Mouse (Mus musculus) stomach, postnatal 0 days (tissue): ENCODE data around the gene Fam171a2. TPM values are rescaled to one million over a fixed set of nuclear protein-coding genes. Genes with fewer than 3 reads are reported as not detected.
"Not testable (repeated sequence)": the region's sequence is repeated elsewhere in the genome, so short reads cannot be mapped to it uniquely, and the experiment has no call there.

Experiments
- ATAC-seq: fragments of 200-750 bp; cut with Nextera tagmentation; 2 replicates; pipeline ENCODE4 v1.8.0; 2017; ENCODE audit not compliant: low FRiP score, low TSS enrichment
- DNase-seq: peaks from one replicate; pipeline ENCODE4 v3.0.0-alpha.2; 2016; ENCODE audit warnings: low spot score
- H3K27ac ChIP-seq: fragments of 300-500 bp; sonication (generic); replicated peaks from 2 replicates; pipeline ENCODE4 v1.5.1; 2014; ENCODE audit warnings: mild to moderate bottlenecking, control low read depth
- H3K27me3 ChIP-seq: fragments of 300-500 bp; sonication (generic); 2 replicates; pipeline ENCODE4 v1.6.1; 2014; ENCODE audit warnings: low read length; ENCODE audit not compliant: control insufficient read depth, insufficient read depth
- H3K36me3 ChIP-seq: fragments of 300-500 bp; sonication (generic); 2 replicates; pipeline ENCODE4 v1.6.1; 2014; ENCODE audit warnings: low read length, mixed read lengths; ENCODE audit not compliant: control insufficient read depth, insufficient read depth
- H3K4me1 ChIP-seq: fragments of 300-500 bp; sonication (generic); replicated peaks from 2 replicates; pipeline ENCODE4 v1.6.1; 2014; ENCODE audit warnings: antibody characterized with exemption; ENCODE audit not compliant: control insufficient read depth, insufficient read depth
- H3K4me2 ChIP-seq: fragments of 300-500 bp; sonication (generic); replicated peaks from 2 replicates; pipeline ENCODE4 v1.6.1; 2014; ENCODE audit warnings: low read depth, mild to moderate bottlenecking, control low read depth, moderate library complexity
- H3K4me3 ChIP-seq: fragments of 300-500 bp; sonication (generic); 2 replicates; pipeline ENCODE4 v1.5.1; 2014; ENCODE audit warnings: low read depth, low read length, control low read depth
- H3K9ac ChIP-seq: fragments of 300-500 bp; sonication (generic); 2 replicates; pipeline ENCODE4 v1.6.1; 2014; ENCODE audit warnings: mild to moderate bottlenecking, low read length, control low read depth, mixed read lengths
- H3K9me3 ChIP-seq: fragments of 300-500 bp; sonication (generic); 2 replicates; pipeline ENCODE4 v1.6.1; 2016; ENCODE audit warnings: low read length; ENCODE audit not compliant: control insufficient read depth
- CTCF ChIP-seq: IDR thresholded peaks from 2 replicates; pipeline ENCODE4 v1.5.1; 2016; ENCODE audit warnings: antibody characterized with exemption, low read depth, mild to moderate bottlenecking, moderate library complexity
- EP300 ChIP-seq: optimal IDR thresholded peaks from 2 replicates; pipeline ENCODE3; 2016; ENCODE audit warnings: antibody characterized with exemption
- WGBS: fragments of 180-500 bp; shearing (Covaris S2); extraction: QIAGEN DNeasy Blood & Tissue Kit; methylation state at CpG from one replicate; pipeline ENCODE4 v1.1.7; 2014; 5-methylcytosine and 5-hydroxymethylcytosine counted together
- microRNA-seq: library from miRNA; unstranded; fragments of <30 nt; microRNA quantifications from one replicate; pipeline ENCODE4, GENCODE M21; 2016
- polyA plus RNA-seq: library from polyadenylated mRNA; unstranded; fragments of >200 nt; fragmentation: Nextera tagmentation; extraction: Ambion mirVana; gene quantifications from 2 replicates; pipeline ENCODE4 v1.2.1, GENCODE M21; 2015

The Fam171a2 gene
- polyA plus RNA-seq, 1 experiment from 2014 or later, result 2.0 TPM

DNA sequence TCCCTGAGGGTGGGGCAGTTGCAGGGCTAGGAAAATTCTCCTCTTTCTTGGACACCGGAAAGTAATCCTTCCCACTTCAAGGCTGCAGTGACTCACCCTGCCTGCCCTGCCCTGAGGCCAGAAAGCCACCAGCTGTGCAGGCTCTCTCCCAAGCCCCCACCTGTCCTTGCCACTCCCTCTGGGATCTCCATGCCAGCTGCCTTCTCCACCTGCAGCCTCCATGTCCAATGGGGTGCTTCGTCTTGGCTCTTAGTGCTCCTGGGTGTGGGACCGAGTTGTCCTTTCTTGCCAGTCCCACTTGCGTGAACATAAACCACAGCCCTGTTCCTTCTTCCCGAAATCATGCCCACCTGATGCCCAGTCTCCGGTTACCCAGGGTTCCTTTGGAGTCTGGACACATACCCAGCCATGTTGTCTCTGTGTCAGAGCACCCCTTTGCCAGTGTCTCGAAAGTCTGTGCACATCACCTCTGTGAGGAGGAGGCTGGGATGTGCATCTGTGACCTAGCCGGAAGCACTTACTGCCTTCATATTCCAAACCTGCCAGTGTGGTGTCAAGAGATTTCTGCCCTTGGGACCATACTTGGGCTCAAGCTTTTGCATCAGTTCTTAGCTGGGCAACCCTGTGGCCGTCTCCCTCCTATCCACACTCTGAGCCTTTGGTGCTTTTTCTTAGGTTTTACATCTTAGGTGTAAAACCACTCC is 52.9 kb downstream of the Fam171a2 start:
- H3K4me2 ChIP-seq, result no peak overlapping the region
- 67% methylated on average over 9 of the region's 9 CpGs for WGBS

DNA sequence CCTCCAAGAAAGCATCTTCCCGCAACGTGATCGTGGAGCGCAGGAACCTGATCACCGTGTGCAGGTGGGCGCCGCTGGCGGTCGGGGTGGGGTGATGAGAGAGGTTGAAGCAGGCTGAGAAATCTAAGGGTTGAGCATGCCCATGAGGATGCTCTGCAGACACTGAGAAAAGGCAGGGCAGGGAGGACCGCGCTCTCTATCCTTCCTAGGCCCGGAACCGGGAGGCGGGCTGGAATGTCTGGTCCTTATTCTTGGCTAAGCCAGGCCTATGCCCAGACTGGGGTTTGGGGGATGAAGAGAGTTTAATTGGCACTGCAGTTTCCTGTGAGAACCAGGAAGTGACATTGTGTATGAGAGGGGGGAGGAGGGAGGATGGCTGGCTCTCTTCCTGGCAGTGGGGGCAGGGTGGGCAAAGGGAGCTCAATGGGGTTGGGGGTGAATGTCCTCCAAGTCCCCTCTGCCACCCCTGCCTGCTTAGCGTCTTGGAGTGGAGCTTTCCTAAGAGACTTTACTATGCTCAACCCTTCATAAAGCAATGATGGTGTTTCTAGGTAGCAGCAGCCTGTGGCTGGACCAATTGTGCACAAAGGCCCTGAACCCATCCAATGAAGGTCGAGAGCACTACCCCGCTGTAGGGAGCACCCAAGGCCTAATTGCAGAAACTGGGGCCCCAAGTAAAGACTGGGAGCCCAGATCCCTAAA is 53.6 kb downstream of the Fam171a2 start:
- peak overlapping the region; percentile 47 for H3K9ac ChIP-seq
- ATAC-seq (no peak), DNase-seq (no peak)
- TF ChIP-seq EP300, result no peak
- TF ChIP-seq CTCF, result no peak
- H3K4me2 ChIP-seq, result peak overlapping the region; percentile 69
- H3K36me3 ChIP-seq, result no peaks in the 10 kb centered on the region
- peak overlapping the region; percentile 36 for H3K4me3 ChIP-seq
- H3K9me3 ChIP-seq, result no peaks in the 10 kb centered on the region
- WGBS, result 10% methylated on average over 17 of the region's 17 CpGs
- no peaks in the 10 kb centered on the region for H3K27me3 ChIP-seq
- peaks cover 6% of the 10 kb centered on the region; the same call in 1 of the 2 replicates for H3K4me1 ChIP-seq
- H3K27ac ChIP-seq, result 0 out of 2 replicates have a peak overlapping the region, but pooled peaks have one; percentile 20

More for the DNA sequence above, 52.9 kb downstream of the Fam171a2 start:
- no peak overlapping the region for H3K9ac ChIP-seq
- no peak for ATAC-seq
- no peak for DNase-seq
- H3K9me3 ChIP-seq, result no peaks in the 10 kb centered on the region
- TF ChIP-seq EP300 (no peak), CTCF (no peak)
- no peak overlapping the region for H3K4me3 ChIP-seq
- 0 out of 2 replicates have a peak, but pooled peaks cover 3% of the 10 kb centered on the region for H3K27me3 ChIP-seq
- peaks cover 6% of the 10 kb centered on the region; the same call in 1 of the 2 replicates for H3K4me1 ChIP-seq
- no peaks in the 10 kb centered on the region for H3K36me3 ChIP-seq
- no peak overlapping the region for H3K27ac ChIP-seq

DNA sequence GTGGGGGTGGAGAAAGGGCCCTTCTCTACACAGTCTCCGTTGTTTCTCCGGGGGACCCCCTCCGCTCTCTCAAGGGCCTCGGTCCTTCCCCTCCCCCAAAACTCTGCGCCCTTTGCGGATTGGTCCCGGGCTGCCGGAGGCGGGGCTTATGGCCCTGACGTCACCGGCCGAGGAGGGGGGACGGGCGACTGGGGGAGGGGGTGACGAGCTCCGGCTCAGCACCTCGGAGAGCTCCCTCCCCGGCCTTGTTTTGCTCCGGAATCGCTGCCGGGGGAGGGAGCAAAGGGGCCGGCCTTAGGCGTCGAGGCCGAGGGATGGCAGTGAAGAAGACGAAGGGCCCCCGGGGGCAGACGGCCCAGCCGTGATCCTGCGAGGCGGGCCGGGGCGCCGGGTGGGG is 54.2 kb downstream of the Fam171a2 start, which contains the start of gene Rundc3a:
TSS of gene Rundc3a (plus strand) at position 166 of the 397 bp plus-strand sequence.
- 0 out of 2 replicates have a peak within 1 kb of the TSS, but pooled peaks have one; percentile 20 for H3K27ac ChIP-seq
- 1% methylated on average over 34 of the region's 34 CpGs for WGBS
- H3K9ac ChIP-seq, result peak within 1 kb of the TSS; percentile 47
- peaks cover 6% of the 10 kb centered on the region; the same call in 1 of the 2 replicates for H3K4me1 ChIP-seq
- ATAC-seq (peak; percentile 58), DNase-seq (peak; percentile 86)
- no peaks in the 10 kb centered on the region for H3K9me3 ChIP-seq
- H3K36me3 ChIP-seq, result no peaks in the 10 kb centered on the region
- H3K4me2 ChIP-seq, result peak within 1 kb of the TSS; percentile 69
- TF ChIP-seq CTCF, result peak; percentile 25; the same call in 1 of the 2 replicates
- TF ChIP-seq EP300, result no peak
- no peaks in the 10 kb centered on the region for H3K27me3 ChIP-seq
- peak within 1 kb of the TSS; percentile 36 for H3K4me3 ChIP-seq

DNA sequence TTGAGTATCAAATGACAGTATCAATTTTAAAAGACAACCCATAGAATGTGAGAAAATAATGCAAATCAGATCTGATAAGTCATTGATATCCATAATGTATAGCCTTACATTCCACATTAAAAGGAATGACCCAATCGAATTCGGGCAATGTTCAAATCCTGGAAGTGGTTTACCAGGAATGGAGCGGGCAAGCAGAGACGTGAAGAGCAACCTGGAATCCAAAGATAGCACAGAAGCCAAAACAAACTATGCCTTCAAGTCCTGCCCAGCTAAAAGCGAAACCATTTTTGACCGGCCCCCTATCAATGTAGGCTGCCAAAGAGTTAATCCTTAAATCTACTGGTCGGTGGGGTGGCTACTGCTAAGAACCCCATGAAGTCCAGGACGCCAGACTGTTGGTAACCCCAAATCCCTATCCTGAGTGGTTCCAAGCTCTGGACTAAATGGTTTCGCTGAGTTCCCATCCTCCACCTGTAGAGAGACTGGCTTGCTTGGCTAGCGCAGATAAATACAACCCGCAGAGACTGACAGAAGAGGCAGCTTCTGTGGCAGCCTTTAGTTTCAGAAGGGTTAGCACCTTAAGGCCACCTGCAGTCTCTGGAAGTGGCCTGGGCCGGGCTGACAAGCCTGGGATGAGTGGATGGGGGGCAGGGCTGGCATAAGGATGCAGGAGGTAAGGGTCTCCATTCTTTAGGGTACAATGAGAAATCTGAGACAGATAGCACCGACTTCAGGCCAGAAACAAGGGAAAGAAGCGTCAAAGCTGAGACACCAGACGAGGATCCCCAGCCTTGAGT is 54.8 kb downstream of the Fam171a2 start:
- peak overlapping the region; percentile 36 for H3K4me3 ChIP-seq
- ATAC-seq (peak; percentile 47), DNase-seq (no peak)
- peak overlapping the region; percentile 69 for H3K4me2 ChIP-seq
- no peak overlapping the region for H3K27ac ChIP-seq
- H3K9me3 ChIP-seq, result no peaks in the 10 kb centered on the region
- no peaks in the 10 kb centered on the region for H3K27me3 ChIP-seq
- H3K4me1 ChIP-seq, result peaks cover 6% of the 10 kb centered on the region; the same call in 1 of the 2 replicates
- no peak overlapping the region for H3K9ac ChIP-seq
- TF ChIP-seq CTCF, result no peak
- no peak for TF ChIP-seq EP300
- H3K36me3 ChIP-seq, result no peaks in the 10 kb centered on the region
- 16% methylated on average over 15 of the region's 15 CpGs for WGBS

DNA sequence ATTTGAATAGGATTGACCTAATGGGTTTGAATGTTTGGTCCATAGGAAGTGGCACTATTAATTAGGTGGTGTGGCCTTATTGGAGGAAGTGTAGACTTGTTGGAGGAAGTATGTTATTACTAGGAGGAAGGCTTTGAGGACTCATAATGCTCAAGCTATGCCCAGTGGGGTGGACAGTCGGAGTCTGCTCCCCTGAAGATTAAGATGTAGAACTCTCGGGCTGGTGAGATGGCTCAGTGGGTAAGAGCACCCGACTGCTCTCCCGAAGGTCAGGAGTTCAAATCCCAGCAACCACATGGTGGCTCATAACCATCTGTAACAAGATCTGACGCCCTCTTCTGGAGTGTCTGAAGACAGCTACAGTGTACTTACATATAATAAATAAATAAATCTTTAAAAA is 58.0 kb downstream of the Fam171a2 start:
- not testable (repeated sequence) for H3K27ac ChIP-seq, H3K4me2 ChIP-seq, H3K36me3 ChIP-seq, H3K27me3 ChIP-seq, ATAC-seq, H3K9ac ChIP-seq, H3K9me3 ChIP-seq, H3K4me1 ChIP-seq, DNase-seq, H3K4me3 ChIP-seq
- WGBS, result 92% methylated on average over 4 of the region's 5 CpGs

Small RNAs within 50 kb of the gene (microRNA-seq; reads per million reads assigned to microRNA genes)
- not detected for gene Mir6930

Other genes with a start within 250 kb of the Fam171a2 start
- gene Hdac5, start 217.5 kb downstream of the Fam171a2 start, polyA plus RNA-seq, result 33.8 and 43.3 TPM in 2 replicates
- gene BC030867, start 198.8 kb downstream of the Fam171a2 start, polyA plus RNA-seq, result 2.2 and 2.7 TPM in 2 replicates
- gene Asb16, start 178.9 kb downstream of the Fam171a2 start, polyA plus RNA-seq, result 0.04 TPM in 1 of 2 replicates, not detected in the other
- gene Tmub2, start 162.8 kb downstream of the Fam171a2 start, polyA plus RNA-seq, result 30.3 and 31.3 TPM in 2 replicates
- 6.9 and 7.3 TPM in 2 replicates for gene Atxn7l3, start 151.1 kb downstream of the Fam171a2 start, polyA plus RNA-seq
- gene Ubtf, start 127.9 kb downstream of the Fam171a2 start, polyA plus RNA-seq, result 46.6 and 46.7 TPM in 2 replicates
- 0.72 and 1.1 TPM in 2 replicates for gene Slc4a1, start 81.5 kb downstream of the Fam171a2 start, polyA plus RNA-seq
- 5.1 and 5.9 TPM in 2 replicates for gene Rundc3a, start 54.3 kb downstream of the Fam171a2 start, polyA plus RNA-seq
- 189 and 200 TPM in 2 replicates for gene Slc25a39, start 39.7 kb downstream of the Fam171a2 start, polyA plus RNA-seq
- gene Grn, start 17.4 kb downstream of the Fam171a2 start, polyA plus RNA-seq, result 126 and 142 TPM in 2 replicates
- gene Itga2b, start 22.4 kb upstream of the Fam171a2 start, polyA plus RNA-seq, result 5.4 and 6.5 TPM in 2 replicates
- gene Gpatch8, start 108.7 kb upstream of the Fam171a2 start, polyA plus RNA-seq, result 16.7 and 16.8 TPM in 2 replicates
- gene Gm11627, start 131.8 kb upstream of the Fam171a2 start, polyA plus RNA-seq, result 20.1 and 22.4 TPM in 2 replicates
- 10.2 and 11.8 TPM in 2 replicates for gene Fzd2, start 156.7 kb upstream of the Fam171a2 start, polyA plus RNA-seq
- 0.23 and 0.39 TPM in 2 replicates for gene Meioc, start 216.0 kb upstream of the Fam171a2 start, polyA plus RNA-seq